Mouse (Mus musculus): ENCODE results near the gene Sema4f.

- TF ChIP-seq CTCF (IDR thresholded peaks at IDR 0.05; ENCODE audit: low read depth) (peak; percentile 22; the same call in 1 of the 2 replicates), EP300 (IDR thresholded peaks at IDR 0.05; ENCODE audit: low read depth) (no peak)
These were observed 14.6 kb downstream of the Sema4f start for GRCm38 (mm10) chr6:82925005-82925404.
